Mouse (Mus musculus): ENCODE data around the gene Pigw.

GRCm38 (mm10) chr11:84919951-84920350, 39.9 kb upstream of the Pigw start:
- TF ChIP-seq USF1 (IDR thresholded peaks at IDR 0.05; ENCODE audit: low read depth) (no peak), POLR2A (IDR thresholded peaks at IDR 0.05; ENCODE audit: insufficient read length, low read depth) (no peak), MYOG (IDR thresholded peaks at IDR 0.05; ENCODE audit: control insufficient read depth in 1 of 3, insufficient read depth in 1 of 3, insufficient read length in 2 of 3, low read depth in 2 of 3) (no peak), SRF (IDR thresholded peaks at IDR 0.05; ENCODE audit: control insufficient read depth, insufficient read length, low read depth) (no peak), E2F4 (IDR thresholded peaks at IDR 0.05; ENCODE audit: insufficient read depth) (no peak), TCF3 (IDR thresholded peaks at IDR 0.05; ENCODE audit: insufficient read length, low read depth) (no peak), POLR2AphosphoS2 (IDR thresholded peaks at IDR 0.05; ENCODE audit: insufficient read length, low read depth) (no peak), MAX (IDR thresholded peaks at IDR 0.05; ENCODE audit: low read depth) (no peak), TCF12 (IDR thresholded peaks at IDR 0.05; ENCODE audit: insufficient read depth, poor library complexity, severe bottlenecking) (no peak), REST (IDR thresholded peaks at IDR 0.05; ENCODE audit: insufficient read depth, insufficient read length) (no peak), MYOD1 (IDR thresholded peaks at IDR 0.05; ENCODE audit: control insufficient read depth in 1 of 3, insufficient read length in 2 of 3, low read depth in 2 of 3) (no peak)
